Mouse (Mus musculus): ENCODE data around the gene Tubgcp3.

DNA sequence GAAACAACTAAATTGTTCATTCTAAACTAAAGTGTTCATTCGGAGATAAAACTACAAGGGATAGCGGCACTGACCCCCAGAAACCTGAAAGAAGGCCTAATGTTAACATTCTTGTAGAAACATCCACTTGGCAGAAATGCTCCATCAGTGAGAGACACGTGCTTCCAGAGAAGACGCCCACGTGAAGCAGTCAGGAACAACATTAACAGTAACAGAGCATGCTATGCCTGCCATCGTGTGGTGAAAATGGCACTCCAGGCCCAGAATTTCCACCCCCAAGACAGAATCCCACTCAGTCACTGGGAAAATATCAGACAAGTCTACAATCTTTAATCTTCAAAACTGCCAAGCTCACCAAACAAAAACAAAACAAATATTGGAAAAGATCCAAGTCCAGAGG lies 3.2 kb downstream of the Tubgcp3 start:
- TF ChIP-seq CTCF (IDR thresholded peaks at IDR 0.05; ENCODE audit: low read depth, low read length) = no peak
- TF ChIP-seq GATA1 (IDR thresholded peaks at IDR 0.05; ENCODE audit: borderline replicate concordance, low read length) = no peak
- TF ChIP-seq TAL1 (conservative IDR thresholded peaks at IDR 0.05; ENCODE audit: low read depth, low read length) = no peak
- no peak for TF ChIP-seq POLR2AphosphoS5 (IDR thresholded peaks at IDR 0.05; ENCODE audit: insufficient replicate concordance, low read depth, low read length)
- TF ChIP-seq GATA2 (IDR thresholded peaks at IDR 0.05; ENCODE audit: borderline replicate concordance, low read depth, low read length) = no peak

All from G1E (cell line).